Mouse (Mus musculus): ENCODE measurements around the gene Atf7.
A peak's percentile ranks its signal among the peaks of the same experiment; 100 is the strongest.

- TF ChIP-seq CTCF (IDR thresholded peaks at IDR 0.05; ENCODE audit: control insufficient read depth, insufficient read depth, insufficient read length) (no peak), MAX (IDR thresholded peaks at IDR 0.05) (peak; percentile 99)
These were observed at the start of gene Atf7, which contains the start of gene Gm28047 for GRCm38 (mm10) chr15:102624970-102625686.

Data from C2C12 (cell line).